Mouse (Mus musculus) liver, embryonic 14.5 days (tissue): ENCODE data around the gene Kif24.

Experiments used
- CTCF ChIP-seq: IDR thresholded peaks from 2 replicates; pipeline ENCODE4 v1.5.1; 2016; ENCODE audit warnings: antibody characterized with exemption, low read depth, control low read depth
- EP300 ChIP-seq: IDR thresholded peaks from 2 replicates; pipeline ENCODE4 v1.6.1; 2016; ENCODE audit warnings: antibody characterized with exemption, low read depth

- TF ChIP-seq CTCF = no peak
- no peak for TF ChIP-seq EP300
Measured at GRCm38 (mm10) chr4:41497995-41498845, 33.5 kb upstream of the Kif24 start.
